Mouse (Mus musculus): ENCODE measurements around the gene Atl2.

DNA sequence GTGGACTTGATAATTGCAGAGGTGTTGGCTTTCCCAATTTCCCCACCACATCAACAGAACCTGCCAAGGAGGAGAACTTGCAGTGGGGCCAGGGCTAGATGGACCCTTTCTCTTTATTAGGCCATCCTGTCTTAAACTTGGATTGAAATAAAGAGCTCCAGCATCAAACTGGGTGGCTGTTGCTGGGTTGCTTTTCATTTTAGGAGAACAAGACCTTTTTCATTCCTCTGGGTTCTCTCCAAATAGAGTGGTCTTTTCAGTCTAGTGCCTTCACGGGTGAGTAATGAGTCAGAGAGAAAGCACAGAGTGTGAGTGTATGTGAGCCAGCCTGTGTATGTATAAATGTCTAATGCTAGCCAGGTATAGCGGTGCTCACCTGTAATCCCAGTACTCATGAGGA, 24.4 kb upstream of the Atl2 start:
- TF ChIP-seq CTCF (IDR thresholded peaks at IDR 0.05; ENCODE audit: insufficient read depth, low read length) (no peak), POLR2A (IDR thresholded peaks at IDR 0.05; ENCODE audit: borderline replicate concordance, extremely low read depth, low read depth, low read length) (no peak)

All from lung, adult 2 months (tissue).